Mouse (Mus musculus): ENCODE data around the gene 1700029P11Rik.

- TF ChIP-seq CTCF (IDR thresholded peaks at IDR 0.05; ENCODE audit: low read depth, low read length) (no peak), EP300 (IDR thresholded peaks at IDR 0.05; ENCODE audit: insufficient read depth, low read depth, low read length) (no peak), POLR2A (IDR thresholded peaks at IDR 0.05; ENCODE audit: insufficient read depth, low read length) (no peak)
Measured at GRCm38 (mm10) chr15:82015392-82016100, 35.2 kb downstream of the 1700029P11Rik start.
